Mouse (Mus musculus) A20 (cell line): ENCODE results near the gene Bhlhe23.

Source experiments
- DNase-seq: peaks from one replicate; pipeline ENCODE4 v3.0.0-alpha.2; 2011; ENCODE audit warnings: low read depth, low spot score

The Bhlhe23 gene

DNA sequence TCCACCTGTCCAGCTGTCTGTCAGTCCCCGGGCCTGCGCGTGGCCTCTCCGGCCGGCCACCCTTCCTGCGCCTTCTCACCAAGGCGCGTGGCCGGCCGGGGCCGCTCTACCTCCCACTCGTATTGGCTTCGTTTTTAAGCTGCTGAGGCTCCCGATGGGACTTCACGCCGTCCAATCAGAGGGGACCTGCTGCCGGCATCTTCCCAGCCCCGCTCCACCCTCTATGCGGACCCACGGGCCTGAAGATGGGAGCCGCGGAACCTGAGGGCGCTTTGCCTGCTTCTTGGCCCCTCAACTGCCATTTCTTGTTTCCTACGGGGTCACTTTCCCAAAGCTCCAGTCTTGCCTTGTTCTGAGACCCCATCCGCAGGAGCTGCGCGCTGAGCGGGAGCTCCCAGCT, at the start of gene Bhlhe23:
TSS of gene Bhlhe23 (minus strand) at position 108 of the 400 bp plus-strand sequence.
- no peak for DNase-seq

DNA sequence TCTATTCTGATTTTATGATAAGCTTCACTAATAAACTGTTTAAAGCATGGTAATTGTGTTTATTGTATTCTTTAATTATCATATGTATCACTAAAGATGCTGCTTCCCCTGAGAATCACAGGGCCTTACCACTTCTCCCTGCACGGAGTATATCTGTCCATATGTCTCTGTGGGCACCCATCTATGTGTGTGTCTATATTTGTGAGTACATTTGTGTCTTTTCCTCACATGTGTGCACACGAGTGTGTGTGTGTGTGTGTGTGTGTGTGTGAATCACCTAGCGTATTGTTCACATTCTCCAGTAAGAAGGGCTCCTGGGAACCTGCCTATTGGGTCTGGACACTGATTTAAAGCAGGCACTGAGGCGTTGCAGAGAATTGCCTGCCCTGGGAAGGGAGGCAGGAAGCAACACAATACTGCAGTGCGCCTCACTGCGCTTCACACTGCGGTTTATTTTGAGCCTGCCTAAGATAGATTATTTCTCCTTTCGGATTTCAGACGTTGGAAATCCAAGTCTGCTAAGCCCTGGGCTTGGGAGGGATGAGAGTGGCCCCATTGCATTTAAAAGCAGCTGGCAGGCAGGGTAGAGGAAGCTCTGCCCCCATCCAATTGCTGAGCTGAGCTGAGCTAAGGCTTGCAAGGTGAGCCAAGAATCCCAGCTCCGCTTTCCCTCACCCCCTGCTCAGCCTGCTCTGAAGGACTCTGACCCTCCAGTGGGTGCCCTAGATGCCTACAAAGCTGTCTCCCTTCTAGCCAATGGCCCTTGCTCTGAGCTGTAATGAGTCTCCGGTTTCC, 48.6 kb upstream of the Bhlhe23 start:
- DNase-seq, result no peak

DNA sequence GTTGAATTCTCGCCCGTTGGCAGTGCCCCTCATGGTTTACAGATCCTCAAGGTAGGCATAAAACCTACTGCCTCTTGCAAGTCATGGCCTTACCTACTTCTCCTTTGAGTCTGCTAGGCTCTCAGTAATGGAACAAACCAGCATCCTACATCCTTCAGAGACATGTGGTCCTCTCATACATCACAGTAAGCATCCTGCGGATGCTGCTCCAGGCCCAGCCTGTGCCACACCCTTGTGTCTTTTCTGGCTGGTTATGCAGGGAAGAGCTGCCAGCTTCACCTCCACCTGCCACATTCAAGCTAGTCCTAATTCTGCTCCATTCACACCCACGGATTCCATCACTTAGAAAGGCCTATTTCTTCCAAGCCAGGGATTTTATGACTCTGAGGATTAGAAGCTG, 48.0 kb upstream of the Bhlhe23 start:
- DNase-seq, result no peak

DNA sequence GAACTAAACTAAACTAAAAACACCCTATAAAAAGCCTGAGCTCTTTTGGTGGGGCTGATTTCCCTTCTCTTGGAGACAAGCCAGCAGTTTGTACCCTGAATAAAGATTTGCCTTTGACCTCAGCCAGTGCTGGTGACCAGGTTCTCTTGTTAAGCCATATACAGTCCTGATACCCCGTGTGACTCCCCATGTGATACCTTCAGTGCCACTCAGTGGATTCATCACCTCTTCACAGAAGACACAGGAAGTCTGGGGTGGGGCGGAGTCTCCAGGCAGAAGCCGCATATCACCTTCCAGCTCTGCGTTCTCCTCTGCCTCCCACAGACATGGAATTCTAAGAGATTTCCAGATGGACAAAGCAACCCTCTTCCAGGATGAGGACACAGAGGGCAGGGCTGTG, 47.4 kb upstream of the Bhlhe23 start:
- no peak for DNase-seq

DNA sequence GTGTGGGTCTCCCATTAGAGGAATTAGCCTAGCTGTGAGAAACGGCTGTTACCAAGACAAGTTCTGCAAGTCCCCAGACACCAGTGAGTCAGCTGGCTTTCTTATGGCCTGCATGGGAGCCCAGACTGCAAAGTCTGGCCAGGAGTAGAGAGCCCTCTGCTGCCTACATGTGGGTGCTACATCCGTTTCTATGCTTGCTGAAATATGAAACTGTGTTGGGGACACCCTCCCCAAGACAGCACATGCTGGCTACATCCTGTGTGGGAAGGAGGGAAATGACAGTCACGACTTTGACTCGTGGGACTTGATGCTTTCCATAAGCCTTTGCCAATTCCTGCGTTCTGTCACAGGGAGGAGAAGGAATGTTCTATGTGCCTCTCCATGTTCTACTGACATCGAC, 45.8 kb upstream of the Bhlhe23 start:
- DNase-seq, result peak; percentile 53

DNA sequence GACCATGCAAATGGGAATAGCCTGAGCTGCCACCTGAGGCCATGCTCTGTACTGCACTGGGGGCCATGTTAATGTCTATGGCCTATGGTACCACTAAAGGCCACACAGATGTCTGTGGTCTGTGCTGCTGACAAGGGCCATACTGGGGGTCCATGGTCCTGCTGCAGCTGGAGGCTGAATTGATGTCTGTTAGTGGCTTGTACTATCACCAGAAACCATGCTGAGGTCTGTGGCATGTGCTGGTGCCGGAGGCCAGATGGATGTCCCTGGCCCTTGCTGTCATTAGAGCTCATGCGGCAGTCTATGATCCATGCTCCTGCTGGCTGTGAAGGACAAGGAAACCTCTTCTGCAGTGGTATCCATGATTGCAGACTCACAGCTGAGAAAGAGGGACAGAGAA, 42.8 kb upstream of the Bhlhe23 start:
- DNase-seq, result no peak

DNA sequence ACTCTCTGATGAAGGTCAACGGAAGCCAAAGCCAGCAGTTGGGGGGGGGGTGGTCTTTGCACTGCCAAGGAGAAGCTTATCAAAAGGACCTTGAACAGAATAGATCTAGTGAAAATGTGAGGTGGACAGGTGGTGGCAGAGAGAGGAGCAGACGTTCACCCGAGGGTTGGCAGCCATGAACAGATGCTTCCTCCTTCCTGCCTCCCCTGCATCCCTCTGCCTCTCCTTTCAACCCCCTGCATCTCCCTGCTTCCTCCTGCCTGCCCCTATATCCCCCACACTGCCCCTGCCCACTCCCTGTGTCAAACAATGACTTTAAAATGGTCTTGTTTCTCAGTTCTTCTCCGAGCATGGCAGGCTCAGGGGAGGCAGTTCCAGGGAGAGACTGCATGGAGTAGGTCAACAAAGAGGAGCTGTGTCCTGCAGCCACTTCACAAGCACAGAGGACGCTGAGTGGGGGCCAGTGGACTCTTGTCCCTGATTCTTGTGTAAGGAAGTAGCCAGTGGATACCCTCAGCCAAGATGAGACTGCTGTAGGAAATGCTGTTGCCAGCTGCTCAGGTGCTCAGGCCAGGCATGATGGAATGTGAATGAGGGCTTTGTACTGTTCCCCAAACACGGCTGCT, 39.9 kb upstream of the Bhlhe23 start:
- DNase-seq, result no peak

DNA sequence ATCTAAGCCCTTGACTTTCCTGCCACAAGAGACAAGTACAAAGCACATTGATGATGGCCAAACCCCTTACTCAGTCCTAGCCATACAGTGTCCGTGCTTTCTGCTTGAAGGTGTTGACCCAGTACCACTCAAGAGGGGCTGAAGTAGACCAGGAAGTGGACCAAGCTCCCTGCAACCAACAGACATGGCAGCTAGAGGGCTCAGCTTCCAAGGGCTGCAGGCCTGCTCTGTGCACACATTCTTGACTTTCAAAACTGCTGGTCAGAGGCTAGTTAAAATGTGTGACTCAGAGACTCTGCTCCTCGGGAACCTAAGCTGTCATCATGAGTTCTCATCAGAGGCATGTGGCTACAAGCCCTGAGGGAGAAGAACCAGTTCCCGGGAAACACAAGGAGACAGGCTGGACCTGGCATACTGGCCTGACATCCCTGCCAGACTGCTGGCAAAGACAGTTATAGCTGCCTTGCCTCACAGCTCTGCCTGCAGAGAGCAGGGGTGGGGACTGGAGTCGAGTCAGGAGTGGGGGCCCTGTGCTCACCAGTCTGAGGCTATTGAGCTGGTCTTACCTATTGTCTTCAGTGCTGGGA, 37.4 kb upstream of the Bhlhe23 start:
- no peak for DNase-seq

DNA sequence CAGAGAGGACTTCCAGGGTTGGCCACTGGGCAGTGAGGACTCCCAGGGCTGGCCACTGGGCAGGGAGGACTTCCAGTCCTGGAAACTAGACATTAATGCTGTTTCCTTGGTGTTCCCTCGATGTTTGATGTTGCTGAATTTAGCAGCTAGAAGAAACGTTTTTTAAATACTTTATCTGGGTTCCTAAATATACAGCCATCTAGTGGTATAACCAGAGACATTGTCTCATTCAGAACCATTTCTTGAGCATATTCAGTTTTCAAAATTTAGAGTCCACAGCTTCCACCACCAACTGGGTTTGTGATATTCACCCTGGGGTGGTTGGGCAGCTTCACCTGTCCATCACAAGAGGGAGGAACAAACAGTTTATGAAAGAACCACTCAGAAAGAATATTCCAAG, 34.3 kb upstream of the Bhlhe23 start:
- no peak for DNase-seq

DNA sequence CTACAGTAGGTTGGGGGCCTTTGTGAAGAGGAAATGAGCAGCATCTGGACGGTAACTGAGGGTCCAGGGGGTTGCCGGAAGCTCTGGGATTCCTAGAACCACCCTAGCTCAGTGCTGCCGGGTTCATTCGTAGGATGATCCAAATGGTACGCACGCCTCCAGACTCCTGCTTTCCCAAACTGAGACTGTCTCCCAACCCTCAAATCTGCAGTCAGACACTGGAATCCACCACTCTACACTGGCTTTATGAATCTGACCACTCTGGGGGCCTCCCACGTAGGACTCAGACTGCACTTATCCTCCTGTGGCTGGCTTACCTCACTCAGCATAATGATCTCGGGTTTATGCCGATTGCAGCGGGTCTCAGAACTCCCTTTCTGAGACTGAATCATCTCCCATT, 32.8 kb upstream of the Bhlhe23 start:
- DNase-seq, result no peak

DNA sequence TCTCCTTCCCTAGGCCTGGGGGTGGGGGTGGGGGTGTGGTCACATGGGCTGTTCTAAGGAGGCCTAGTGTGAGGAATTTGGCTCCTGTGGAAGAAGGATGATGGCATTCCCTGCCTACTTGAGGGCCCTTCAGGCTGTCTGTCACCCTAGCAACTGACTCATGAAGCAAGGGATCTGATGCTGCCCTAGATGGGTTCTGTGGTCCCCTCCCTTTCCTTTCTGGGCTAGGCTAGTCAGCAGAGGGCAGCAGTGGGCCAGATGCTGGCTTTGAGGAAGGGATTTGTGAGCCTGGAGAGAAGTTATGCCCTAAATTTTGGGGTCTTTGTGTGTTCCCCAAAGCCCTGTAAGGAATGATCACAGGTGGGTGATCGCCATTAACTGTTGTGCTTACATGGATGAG, 29.3 kb upstream of the Bhlhe23 start:
- DNase-seq, result peak; percentile 50

DNA sequence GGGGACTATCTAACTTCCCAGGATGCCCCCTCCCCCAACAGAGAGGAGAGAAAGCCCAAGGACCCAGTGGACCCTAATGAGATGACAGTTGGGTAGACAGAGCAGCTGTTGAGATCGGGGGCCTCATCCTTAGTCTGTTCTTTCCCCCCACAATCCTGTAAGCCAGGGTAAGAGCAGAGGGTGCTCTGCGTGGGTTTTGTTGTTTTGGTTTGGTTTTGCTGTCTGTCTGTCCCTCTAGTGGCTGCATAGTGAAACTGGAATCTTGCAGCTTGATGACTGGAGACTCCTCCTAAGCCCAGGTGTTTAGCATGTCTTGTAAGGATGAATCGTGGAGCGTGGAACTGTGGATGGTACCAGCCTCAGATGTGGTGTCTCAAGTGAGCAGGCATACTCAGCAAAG, 19.3 kb upstream of the Bhlhe23 start:
- DNase-seq, result no peak

DNA sequence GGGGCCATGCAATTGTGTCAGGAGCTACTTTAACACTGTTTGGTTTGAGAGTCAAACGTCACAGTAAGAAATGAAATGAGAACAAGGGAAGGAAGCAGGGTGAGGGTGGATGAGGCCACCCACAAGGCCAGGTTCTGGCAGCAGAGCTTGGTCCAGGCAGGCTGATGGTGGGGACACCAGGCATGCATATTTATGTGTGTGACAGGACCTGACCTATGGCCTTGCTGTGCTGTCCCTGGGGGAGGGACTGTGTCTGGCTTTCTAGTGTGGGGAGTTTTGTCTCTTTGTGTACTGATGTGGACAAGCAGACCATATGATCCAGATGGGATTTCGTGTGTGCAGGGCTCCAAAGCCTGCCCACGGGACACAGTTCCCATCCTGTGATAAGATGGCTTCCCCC, 18.9 kb upstream of the Bhlhe23 start:
- no peak for DNase-seq

DNA sequence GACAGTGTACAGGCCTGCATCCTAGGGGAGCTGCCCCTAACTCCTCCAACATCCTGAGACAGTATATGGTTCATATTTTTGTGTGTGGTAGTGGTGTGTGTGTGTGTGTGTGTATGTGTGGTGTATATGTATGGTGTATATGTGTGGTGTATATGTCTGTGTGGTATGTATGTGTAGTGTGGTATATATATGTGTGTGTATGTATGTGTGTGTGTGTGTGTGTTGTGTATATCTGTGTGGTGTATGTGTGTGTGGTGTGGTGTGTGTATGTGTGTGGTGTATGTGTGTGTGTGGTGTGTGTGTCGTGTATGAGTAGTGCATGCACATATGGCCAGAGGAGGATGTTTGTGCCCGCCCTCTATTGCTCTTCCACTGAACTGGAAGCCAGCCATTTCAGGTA, 17.7 kb upstream of the Bhlhe23 start:
- DNase-seq, result no peak

DNA sequence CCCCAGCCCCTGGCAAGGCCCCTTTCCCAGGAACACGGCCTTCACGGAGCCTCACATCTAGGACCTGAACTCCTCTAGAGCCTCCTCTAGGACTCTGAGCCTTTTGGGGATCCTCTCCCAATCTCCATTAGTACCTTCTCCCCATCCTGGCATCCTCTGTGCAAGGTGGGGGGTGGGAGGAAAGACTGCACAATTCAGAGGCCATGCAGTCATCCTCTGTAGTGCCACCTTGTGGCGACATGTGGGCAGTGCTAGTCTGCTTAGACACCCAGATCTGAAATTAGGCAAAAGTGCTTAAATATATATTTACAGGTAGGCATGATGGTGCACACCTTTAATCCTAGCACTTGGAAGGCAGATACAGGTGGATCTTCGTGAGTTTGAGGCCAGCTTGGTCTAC, 15.0 kb upstream of the Bhlhe23 start:
- DNase-seq, result peak; percentile 46

DNA sequence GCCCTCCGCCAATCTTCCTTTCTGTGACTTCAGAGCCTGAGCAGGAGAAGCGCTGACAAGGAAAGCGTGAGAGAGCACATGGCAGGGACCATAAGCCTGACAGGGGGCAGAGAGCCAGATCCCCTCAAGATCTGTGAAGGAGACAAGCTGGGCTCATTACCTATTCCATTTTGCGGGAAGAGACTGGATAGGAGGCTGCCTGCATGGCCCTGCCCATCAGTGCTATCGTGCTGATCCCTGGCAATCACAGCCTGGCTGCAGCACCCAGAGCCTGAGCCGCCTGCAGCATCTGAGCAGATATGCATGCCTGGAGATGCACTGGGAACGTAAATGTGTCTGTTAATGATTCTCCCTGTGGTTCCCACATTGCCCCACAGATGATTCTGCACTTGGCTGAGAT, 12.1 kb upstream of the Bhlhe23 start:
- no peak for DNase-seq

DNA sequence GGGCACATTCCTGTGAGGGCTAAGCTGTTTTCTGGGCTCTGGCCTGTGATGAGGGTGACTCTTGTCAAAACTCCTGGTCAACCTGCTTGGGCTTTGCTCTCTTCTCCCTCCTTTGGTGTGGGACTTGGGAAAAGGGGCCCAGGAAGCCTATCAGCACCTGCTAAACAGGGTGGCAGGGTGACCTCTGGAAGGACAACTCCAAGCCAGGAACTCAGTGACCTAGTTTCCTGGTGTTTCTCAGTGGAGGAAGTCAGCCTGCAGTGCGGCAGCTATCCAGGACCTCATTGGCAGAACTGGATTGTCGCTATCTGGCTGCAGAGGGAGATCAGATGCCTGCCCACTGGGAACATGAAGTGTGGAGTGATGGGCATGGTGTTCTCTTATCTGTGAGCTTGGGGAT, 11.7 kb upstream of the Bhlhe23 start:
- DNase-seq, result no peak

DNA sequence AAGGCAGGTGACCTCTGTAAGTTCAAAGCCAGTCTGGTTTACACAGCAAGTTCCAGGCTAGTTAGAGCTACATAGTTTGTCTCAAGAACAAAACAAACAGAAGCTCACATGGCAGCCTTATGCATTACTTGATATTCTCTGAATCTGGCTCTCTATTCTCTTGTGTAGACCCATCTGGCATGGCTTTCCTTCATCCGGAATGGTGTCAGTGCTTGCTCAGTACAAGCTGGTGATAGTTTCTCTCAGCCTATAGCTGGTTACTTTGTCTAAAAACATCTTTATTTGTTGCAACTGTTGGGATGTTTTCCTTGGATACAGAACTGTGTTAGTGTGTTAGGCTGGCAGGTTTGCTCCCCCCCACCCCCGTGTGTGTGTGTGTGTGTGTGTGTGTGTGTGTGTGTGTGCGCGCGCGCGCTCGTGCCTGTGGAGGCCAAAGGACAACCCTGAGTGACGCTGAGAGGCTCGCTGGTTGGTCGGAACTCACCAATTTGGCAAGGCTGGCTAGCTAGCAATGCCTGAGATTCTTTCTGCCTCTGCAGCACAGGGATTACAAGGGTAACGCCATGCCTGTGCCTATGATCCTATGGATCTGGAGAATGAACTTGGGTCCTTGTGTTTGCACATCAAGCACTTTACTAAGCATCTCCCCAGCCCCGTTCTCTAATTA, 11.0 kb upstream of the Bhlhe23 start:
- DNase-seq, result no peak

DNA sequence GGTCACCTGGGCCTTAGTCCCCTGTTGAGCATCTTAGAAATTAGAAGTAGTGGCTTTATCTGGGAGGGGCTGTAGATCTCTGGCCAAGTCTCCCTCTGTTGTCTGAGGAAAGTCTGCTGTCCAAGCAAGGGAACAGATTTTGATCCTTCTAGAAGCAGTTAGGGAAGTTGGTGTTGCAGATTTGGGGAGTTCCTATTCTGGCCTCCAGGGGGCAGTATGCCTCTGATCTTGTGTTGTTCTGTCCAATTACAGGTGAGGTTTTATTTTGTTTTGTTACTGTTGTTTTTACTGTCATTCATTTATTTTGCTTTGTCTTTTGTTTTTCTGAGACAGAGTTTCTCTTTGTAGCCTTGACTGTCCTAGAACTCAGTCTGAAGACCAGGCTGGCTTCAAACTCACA, 10.0 kb upstream of the Bhlhe23 start:
- DNase-seq, result peak; percentile 57

DNA sequence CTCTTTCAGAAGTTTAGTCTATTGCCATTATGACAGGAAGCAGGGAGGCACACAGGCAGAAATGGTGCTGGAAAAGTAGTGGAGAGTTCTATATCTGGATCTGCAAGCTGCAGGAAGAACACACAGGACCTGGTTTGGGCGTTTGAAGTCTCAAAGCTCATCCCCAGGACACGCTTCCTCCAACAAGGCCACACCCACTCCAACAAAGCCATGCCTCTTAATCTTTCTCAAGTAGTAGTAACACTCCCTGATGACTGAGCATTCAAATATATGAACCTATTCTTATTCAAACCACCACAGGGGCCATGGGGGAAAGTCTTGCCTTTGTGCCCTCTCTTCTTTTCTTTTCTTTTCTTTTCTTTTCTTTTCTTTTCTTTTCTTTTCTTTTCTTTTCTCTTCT, 3.6 kb upstream of the Bhlhe23 start:
- no peak for DNase-seq

DNA sequence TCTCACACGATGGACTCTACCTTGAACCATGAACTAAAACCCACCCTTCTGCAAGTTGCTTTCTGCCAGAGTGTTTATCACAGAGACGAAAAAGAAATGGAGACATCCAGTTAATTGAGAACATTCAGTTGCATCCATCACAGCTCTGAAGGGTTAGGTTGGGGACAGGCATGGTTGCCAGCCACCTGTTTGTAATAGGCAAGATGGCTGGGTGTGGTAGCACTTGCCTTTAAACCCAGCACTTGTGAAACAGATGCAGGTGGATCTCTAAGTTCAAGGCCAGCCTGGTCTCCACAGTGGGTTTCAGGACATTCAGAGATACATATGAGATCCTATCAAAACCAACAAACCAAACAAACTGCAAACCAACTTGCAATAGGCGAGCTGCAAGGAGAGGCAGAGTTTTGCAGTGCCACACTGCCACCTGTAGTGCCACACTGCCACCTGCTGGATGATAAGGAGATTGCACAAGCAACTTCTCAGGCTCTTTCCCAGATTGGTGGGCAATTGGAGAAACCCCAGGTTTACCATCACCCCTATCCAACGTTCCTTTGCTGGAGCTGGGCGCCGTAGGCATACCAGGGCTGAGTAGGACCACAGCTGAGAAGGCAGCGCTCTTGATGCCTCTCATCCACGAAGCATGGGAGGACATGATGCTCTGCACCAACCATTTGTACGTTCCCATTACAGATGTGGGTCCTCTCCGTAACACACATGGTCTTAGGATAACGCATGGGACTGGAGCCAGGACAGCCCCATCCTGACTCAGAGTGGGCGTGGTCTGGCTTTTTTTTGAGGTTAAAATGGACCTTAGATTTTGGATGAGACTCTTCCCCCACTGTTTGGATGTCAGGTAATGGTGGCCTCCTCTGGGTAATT, 2.8 kb upstream of the Bhlhe23 start:
- DNase-seq, result peak; percentile 57

DNA sequence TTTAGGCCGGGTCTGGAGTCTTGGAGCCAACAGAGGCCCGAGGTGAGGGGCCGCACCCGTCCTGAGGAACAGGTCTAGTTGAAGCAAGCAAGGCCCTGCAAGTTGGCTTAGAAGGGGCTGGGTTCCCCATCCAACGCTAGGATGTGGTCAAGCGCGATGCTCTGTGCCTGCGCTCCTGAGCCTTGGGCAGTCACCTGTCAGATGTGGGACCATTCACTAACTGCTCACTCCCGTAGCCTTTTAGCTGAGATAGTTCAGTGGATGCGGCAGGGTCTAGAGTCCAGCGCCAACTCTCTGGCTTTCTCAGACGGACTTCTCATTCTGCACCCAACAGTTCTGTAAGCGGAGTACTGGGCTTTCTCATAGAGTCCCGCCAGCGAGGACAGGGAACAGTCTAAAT, 1.1 kb downstream of the Bhlhe23 start:
- DNase-seq, result no peak
